Mouse (Mus musculus) thymus, adult 2 months (tissue): ENCODE results near the gene Ahcyl2.

Experiments used
- CTCF ChIP-seq: fragments of 200-500 bp; IDR thresholded peaks from 2 replicates; pipeline ENCODE4 v1.5.1; 2012; ENCODE audit warnings: mild to moderate bottlenecking, control low read depth, low read length, moderate library complexity, borderline replicate concordance; ENCODE audit not compliant: control insufficient read depth, poor library complexity, insufficient read depth; ENCODE audit errors: extremely low read depth
- POLR2A ChIP-seq: fragments of 200-500 bp; IDR thresholded peaks from 2 replicates; pipeline ENCODE4 v1.6.1; 2012; ENCODE audit warnings: mild to moderate bottlenecking, low read length, control low read depth, moderate library complexity; ENCODE audit not compliant: control insufficient read depth, poor library complexity, insufficient read depth; ENCODE audit errors: extremely low read depth

- TF ChIP-seq POLR2A (no peak), CTCF (no peak)
Measured at GRCm38 (mm10) chr6:29838531-29838930, 70.7 kb downstream of the Ahcyl2 start.
